Mouse (Mus musculus) MEL (cell line): ENCODE measurements around the gene Senp3.

Source experiments
- CTCF ChIP-seq, 3 experiments: IDR thresholded peaks in 2 of 3; conservative IDR thresholded peaks in 1 of 3; 2 replicates each; pipeline ENCODE4 v1.5.1; 2011 to 2012; ENCODE audit warnings: low read length in 3 of 3, low read depth in 2 of 3, mild to moderate bottlenecking in 2 of 3, improper control_type of control experiment in 1 of 3, inconsistent platforms in 1 of 3, mixed read lengths in 1 of 3, moderate library complexity in 1 of 3; ENCODE audit not compliant: control insufficient read depth in 1 of 3, insufficient read depth in 1 of 3, poor library complexity in 1 of 3, severe bottlenecking in 1 of 3
- HCFC1 ChIP-seq: IDR thresholded peaks from 2 replicates; pipeline ENCODE4 v1.6.1; 2012; ENCODE audit warnings: low read depth, mild to moderate bottlenecking, inconsistent platforms, low read length, improper control_type of control experiment, moderate library complexity
- RAD21 ChIP-seq: IDR thresholded peaks from 2 replicates; pipeline ENCODE4 v1.6.1; 2011; ENCODE audit warnings: mild to moderate bottlenecking, low read depth, low read length, improper control_type of control experiment
- SMC3 ChIP-seq: IDR thresholded peaks from 2 replicates; pipeline ENCODE4 v1.6.1; 2011; ENCODE audit warnings: low read depth, low read length, improper control_type of control experiment

GRCm38 (mm10) chr11:69716953-69717352 lies 35.1 kb upstream of the Senp3 start:
- no peak for TF ChIP-seq SMC3
- 0 out of 6 replicates have a peak, but pooled peaks of 1 of the 3 experiments have one; percentile 20 for TF ChIP-seq CTCF (IDR thresholded peaks at IDR 0.05 in 2 of 3, conservative IDR thresholded peaks at IDR 0.05 in 1 of 3; ENCODE audit: control insufficient read depth in 1 of 3, insufficient read depth in 1 of 3, low read depth in 2 of 3, low read length in 3 of 3, poor library complexity in 1 of 3, severe bottlenecking in 1 of 3)
- TF ChIP-seq RAD21: no peak
- TF ChIP-seq HCFC1: no peak
